Mouse (Mus musculus) forebrain, postnatal 0 days (tissue): ENCODE data around the gene Ntng1. TPM values are rescaled to one million over a fixed set of nuclear protein-coding genes. Genes with fewer than 3 reads are reported as not detected.

Experiments used
- ATAC-seq: fragments of 200-750 bp; cut with Nextera tagmentation; 2 replicates; pipeline ENCODE4 v1.8.0; 2017; ENCODE audit warnings: mild to moderate bottlenecking, moderate library complexity
- DNase-seq: peaks from one replicate; pipeline ENCODE4 v3.0.0-alpha.2; 2015
- H3K27ac ChIP-seq: fragments of 300-500 bp; sonication (generic); 2 replicates; pipeline ENCODE4 v1.5.1; 2014; ENCODE audit warnings: low read depth, mild to moderate bottlenecking, antibody characterized with exemption, low read length, moderate library complexity, mixed read lengths
- H3K27me3 ChIP-seq: fragments of 300-500 bp; sonication (generic); 2 replicates; pipeline ENCODE4 v1.6.1; 2014; ENCODE audit warnings: mild to moderate bottlenecking, low read length, mixed read lengths; ENCODE audit not compliant: insufficient read depth
- H3K36me3 ChIP-seq: fragments of 300-500 bp; sonication (generic); 2 replicates; pipeline ENCODE4 v1.6.1; 2014; ENCODE audit warnings: mild to moderate bottlenecking, moderate library complexity; ENCODE audit not compliant: insufficient read depth
- H3K4me1 ChIP-seq: fragments of 300-500 bp; sonication (generic); 2 replicates; pipeline ENCODE4 v1.6.1; 2014; ENCODE audit warnings: antibody characterized with exemption; ENCODE audit not compliant: insufficient read depth
- H3K4me2 ChIP-seq: fragments of 300-500 bp; sonication (generic); 2 replicates; pipeline ENCODE4 v1.6.1; 2014; ENCODE audit warnings: low read depth, mild to moderate bottlenecking, moderate library complexity
- H3K4me3 ChIP-seq: fragments of 300-500 bp; sonication (generic); 2 replicates; pipeline ENCODE4 v1.5.1; 2014; ENCODE audit warnings: low read depth, low read length, mixed read lengths
- H3K9ac ChIP-seq: fragments of 300-500 bp; sonication (generic); 2 replicates; pipeline ENCODE4 v1.6.1; 2014; ENCODE audit warnings: mild to moderate bottlenecking
- H3K9me3 ChIP-seq: fragments of 300-500 bp; sonication (generic); 2 replicates; pipeline ENCODE4 v1.6.1; 2016; ENCODE audit warnings: low read length
- CTCF ChIP-seq: sonication (generic); IDR thresholded peaks from 2 replicates; pipeline ENCODE4 v1.5.1; 2016; ENCODE audit warnings: antibody characterized with exemption, control low read depth, low read depth
- WGBS: fragments of 180-500 bp; shearing (Covaris S2); extraction: QIAGEN DNeasy Blood & Tissue Kit; methylation state at CpG from one replicate; pipeline ENCODE4 v1.1.7; 2014; 5-methylcytosine and 5-hydroxymethylcytosine counted together
- polyA plus RNA-seq: library from polyadenylated mRNA; unstranded; fragments of >200 nt; fragmentation: Nextera tagmentation; extraction: Ambion mirVana; gene quantifications from 2 replicates; pipeline ENCODE4 v1.2.1, GENCODE M21; 2015
- total RNA-seq: library from RNA; depleted of rRNA; stranded (reverse); fragments of >200 nt; gene quantifications from 2 replicates; pipeline ENCODE4 v1.2.3, GENCODE M21; 2014

The Ntng1 gene
- total and polyA plus RNA-seq, 2 experiments from 2014 or later: 32.9 to 34.5 TPM

- no peaks in the 10 kb centered on the region for H3K9me3 ChIP-seq
- H3K4me1 ChIP-seq: no peaks in the 10 kb centered on the region
- no peaks in the 10 kb centered on the region for H3K36me3 ChIP-seq
- WGBS: 37% methylated on average over 2 of the region's 2 CpGs
- no peaks in the 10 kb centered on the region for H3K27me3 ChIP-seq
- H3K27ac ChIP-seq: no peak overlapping the region
- no peak overlapping the region for H3K4me2 ChIP-seq
- no peak for DNase-seq
- ATAC-seq: no peak
- TF ChIP-seq CTCF: 0 out of 2 replicates have a peak, but pooled peaks have one; percentile 15
- H3K9ac ChIP-seq: no peak overlapping the region
- no peak overlapping the region for H3K4me3 ChIP-seq
Observed at GRCm38 (mm10) chr3:110105982-110106381, 37.8 kb downstream of the Ntng1 start.

GRCm38 (mm10) chr3:110094407-110094806 is 49.4 kb downstream of the Ntng1 start:
- ATAC-seq (no peak), DNase-seq (no peak)
- Histone ChIP-seq H3K27me3 (no peaks in the 10 kb centered on the region), H3K9ac (no peak overlapping the region), H3K36me3 (no peaks in the 10 kb centered on the region), H3K9me3 (no peaks in the 10 kb centered on the region), H3K27ac (no peak overlapping the region), H3K4me2 (no peak overlapping the region), H3K4me1 (peaks cover 3% of the 10 kb centered on the region; the same call in 1 of the 2 replicates), H3K4me3 (no peak overlapping the region)
- WGBS: 42% methylated on average over 2 of the region's 2 CpGs
- no peak for TF ChIP-seq CTCF

GRCm38 (mm10) chr3:110094003-110094402 is 49.8 kb downstream of the Ntng1 start:
- ATAC-seq (peak; percentile 66), DNase-seq (no peak)
- WGBS: 29% methylated on average over 3 of the region's 3 CpGs
- H3K27ac ChIP-seq: no peak overlapping the region
- no peak for TF ChIP-seq CTCF
- no peak overlapping the region for H3K4me2 ChIP-seq
- H3K9ac ChIP-seq: no peak overlapping the region
- no peaks in the 10 kb centered on the region for H3K36me3 ChIP-seq
- no peak overlapping the region for H3K4me3 ChIP-seq
- no peaks in the 10 kb centered on the region for H3K27me3 ChIP-seq
- H3K4me1 ChIP-seq: peaks cover 3% of the 10 kb centered on the region; the same call in 1 of the 2 replicates
- H3K9me3 ChIP-seq: no peaks in the 10 kb centered on the region

GRCm38 (mm10) chr3:110092521-110092920 is 51.3 kb downstream of the Ntng1 start:
- TF ChIP-seq CTCF: no peak
- H3K27me3 ChIP-seq: no peaks in the 10 kb centered on the region
- H3K27ac ChIP-seq: no peak overlapping the region
- 55% methylated on average over 3 of the region's 3 CpGs for WGBS
- no peak; the same call in 1 of the 2 replicates for ATAC-seq
- no peaks in the 10 kb centered on the region for H3K36me3 ChIP-seq
- H3K4me3 ChIP-seq: no peak overlapping the region
- no peaks in the 10 kb centered on the region for H3K9me3 ChIP-seq
- H3K9ac ChIP-seq: no peak overlapping the region
- H3K4me1 ChIP-seq: peaks cover 3% of the 10 kb centered on the region; the same call in 1 of the 2 replicates
- no peak for DNase-seq
- H3K4me2 ChIP-seq: no peak overlapping the region

GRCm38 (mm10) chr3:110087189-110087588 is 56.6 kb downstream of the Ntng1 start:
- no peak for DNase-seq
- no peak overlapping the region for H3K4me2 ChIP-seq
- no peaks in the 10 kb centered on the region for H3K4me1 ChIP-seq
- H3K4me3 ChIP-seq: no peak overlapping the region
- H3K9me3 ChIP-seq: no peaks in the 10 kb centered on the region
- H3K9ac ChIP-seq: no peak overlapping the region
- no peak for TF ChIP-seq CTCF
- WGBS: 88% methylated on average over 6 of the region's 6 CpGs
- no peak for ATAC-seq
- H3K27ac ChIP-seq: no peak overlapping the region
- no peaks in the 10 kb centered on the region for H3K36me3 ChIP-seq
- H3K27me3 ChIP-seq: no peaks in the 10 kb centered on the region

GRCm38 (mm10) chr3:110085336-110085735 is 58.5 kb downstream of the Ntng1 start:
- ATAC-seq (no peak), DNase-seq (no peak)
- no peak for TF ChIP-seq CTCF
- Histone ChIP-seq H3K27me3 (no peaks in the 10 kb centered on the region), H3K36me3 (no peaks in the 10 kb centered on the region), H3K9ac (no peak overlapping the region), H3K27ac (no peak overlapping the region), H3K4me1 (no peaks in the 10 kb centered on the region), H3K9me3 (no peaks in the 10 kb centered on the region), H3K4me2 (no peak overlapping the region), H3K4me3 (no peak overlapping the region)
- 44% methylated on average over 2 of the region's 2 CpGs for WGBS

- Histone ChIP-seq H3K9me3 (no peaks in the 10 kb centered on the region), H3K27me3 (no peaks in the 10 kb centered on the region), H3K4me1 (no peaks in the 10 kb centered on the region), H3K4me3 (no peak overlapping the region), H3K36me3 (no peaks in the 10 kb centered on the region), H3K4me2 (no peak overlapping the region), H3K9ac (no peak overlapping the region), H3K27ac (no peak overlapping the region)
- TF ChIP-seq CTCF: no peak
- DNase-seq: no peak
- ATAC-seq: no peak
- 86% methylated on average over 6 of the region's 6 CpGs for WGBS
Observed at GRCm38 (mm10) chr3:110064709-110065256, 79.0 kb downstream of the Ntng1 start.

- Histone ChIP-seq H3K9me3 (no peaks in the 10 kb centered on the region), H3K36me3 (no peaks in the 10 kb centered on the region), H3K4me3 (no peak overlapping the region), H3K4me1 (no peaks in the 10 kb centered on the region), H3K27ac (no peak overlapping the region), H3K4me2 (no peak overlapping the region), H3K9ac (no peak overlapping the region), H3K27me3 (no peaks in the 10 kb centered on the region)
- WGBS: 72% methylated on average over 6 of the region's 6 CpGs
- DNase-seq: peak; percentile 50
- peak; percentile 45 for ATAC-seq
- no peak for TF ChIP-seq CTCF
Observed at GRCm38 (mm10) chr3:110055915-110056314, 87.9 kb downstream of the Ntng1 start.
